Mouse (Mus musculus): ENCODE data around the gene Gm37240. TPM values are rescaled to one million over a fixed set of nuclear protein-coding genes. Genes with fewer than 3 reads are reported as not detected.

Gm37240 gene
- polyA plus RNA-seq, 1 experiment from 2014 or later, result 0.16 TPM

GRCm38 (mm10) chr3:84732516-84732915, 1154.8 kb downstream of the Gm37240 start:
- Histone ChIP-seq H3K4me2 (replicated peaks) (peak overlapping the region; percentile 52), H3K9ac (replicated peaks) (no peak overlapping the region), H3K9me3 (no peaks in the 10 kb centered on the region), H3K4me3 (replicated peaks) (peak overlapping the region; percentile 23), H3K27ac (peak overlapping the region; percentile 82), H3K4me1 (replicated peaks) (peaks cover 43% of the 10 kb centered on the region), H3K36me3 (no peaks in the 10 kb centered on the region), H3K27me3 (peaks cover 74% of the 10 kb centered on the region)
- ATAC-seq, result peak; percentile 12; the same call in 1 of the 2 replicates
- WGBS, result 3% methylated on average over 6 of the region's 6 CpGs

- Histone ChIP-seq H3K9me3 (no peaks in the 10 kb centered on the region), H3K4me3 (replicated peaks) (peak overlapping the region; percentile 23), H3K36me3 (no peaks in the 10 kb centered on the region), H3K27ac (peak overlapping the region; percentile 82), H3K9ac (replicated peaks) (peak overlapping the region; percentile 37; the same call in 1 of the 2 replicates), H3K4me1 (replicated peaks) (peaks cover 43% of the 10 kb centered on the region), H3K4me2 (replicated peaks) (peak overlapping the region; percentile 52), H3K27me3 (peaks cover 71% of the 10 kb centered on the region)
- ATAC-seq, result peak; percentile 84
- WGBS, result 1% methylated on average over 20 of the region's 20 CpGs
These were observed 1155.3 kb downstream of the Gm37240 start for GRCm38 (mm10) chr3:84732016-84732502.

GRCm38 (mm10) chr3:84731403-84732015, 1155.8 kb downstream of the Gm37240 start:
- peak; percentile 18; the same call in 1 of the 2 replicates for ATAC-seq
- H3K4me1 ChIP-seq (replicated peaks), result peaks cover 43% of the 10 kb centered on the region
- H3K4me2 ChIP-seq (replicated peaks), result peak overlapping the region; percentile 52
- no peaks in the 10 kb centered on the region for H3K36me3 ChIP-seq
- H3K4me3 ChIP-seq (replicated peaks), result peak overlapping the region; percentile 23
- peak overlapping the region; percentile 82 for H3K27ac ChIP-seq
- no peaks in the 10 kb centered on the region for H3K9me3 ChIP-seq
- no peak overlapping the region for H3K9ac ChIP-seq (replicated peaks)
- 11% methylated on average over 9 of the region's 9 CpGs for WGBS
- peaks cover 66% of the 10 kb centered on the region for H3K27me3 ChIP-seq

- Histone ChIP-seq H3K9ac (replicated peaks) (no peak overlapping the region; the same call in 1 of the 2 replicates), H3K27me3 (peaks cover 63% of the 10 kb centered on the region), H3K27ac (peak overlapping the region; percentile 82), H3K4me2 (replicated peaks) (peak overlapping the region; percentile 52), H3K4me3 (replicated peaks) (no peak overlapping the region), H3K4me1 (replicated peaks) (peaks cover 42% of the 10 kb centered on the region), H3K9me3 (no peaks in the 10 kb centered on the region), H3K36me3 (no peaks in the 10 kb centered on the region)
- 21% methylated on average over 5 of the region's 5 CpGs for WGBS
- no peak for ATAC-seq
These were observed 1156.3 kb downstream of the Gm37240 start for GRCm38 (mm10) chr3:84731003-84731402.

- H3K9me3 ChIP-seq, result no peaks in the 10 kb centered on the region
- no peak overlapping the region for H3K9ac ChIP-seq (replicated peaks)
- no peak overlapping the region for H3K4me2 ChIP-seq (replicated peaks)
- peaks cover 66% of the 10 kb centered on the region for H3K27me3 ChIP-seq
- no peak overlapping the region for H3K27ac ChIP-seq
- H3K4me3 ChIP-seq (replicated peaks), result no peak overlapping the region
- no peaks in the 10 kb centered on the region for H3K36me3 ChIP-seq
- 83% methylated on average over 6 of the region's 6 CpGs for WGBS
- no peak for ATAC-seq
- peaks cover 38% of the 10 kb centered on the region for H3K4me1 ChIP-seq (replicated peaks)
These were observed 1157.5 kb downstream of the Gm37240 start for GRCm38 (mm10) chr3:84729806-84730205.

GRCm38 (mm10) chr3:84723996-84724395, 1163.3 kb downstream of the Gm37240 start:
- no peak overlapping the region for H3K4me3 ChIP-seq (replicated peaks)
- WGBS, result 63% methylated on average over 5 of the region's 5 CpGs

GRCm38 (mm10) chr3:84722680-84723079, 1164.6 kb downstream of the Gm37240 start:
- H3K27me3 ChIP-seq, result peaks cover 25% of the 10 kb centered on the region
- H3K9ac ChIP-seq (replicated peaks), result no peak overlapping the region
- no peak overlapping the region for H3K27ac ChIP-seq
- no peaks in the 10 kb centered on the region for H3K36me3 ChIP-seq
- no peak overlapping the region for H3K4me3 ChIP-seq (replicated peaks)
- no peaks in the 10 kb centered on the region for H3K4me1 ChIP-seq (replicated peaks)
- H3K4me2 ChIP-seq (replicated peaks), result no peak overlapping the region
- no peaks in the 10 kb centered on the region for H3K9me3 ChIP-seq
- ATAC-seq, result no peak
- 98% methylated on average over 4 of the region's 4 CpGs for WGBS

More at GRCm38 (mm10) chr3:84723996-84724395, 1163.3 kb downstream of the Gm37240 start:
- no peak overlapping the region for H3K9ac ChIP-seq (replicated peaks)
- H3K27ac ChIP-seq, result no peak overlapping the region
- ATAC-seq, result no peak
- H3K9me3 ChIP-seq, result no peaks in the 10 kb centered on the region
- no peaks in the 10 kb centered on the region for H3K36me3 ChIP-seq
- no peaks in the 10 kb centered on the region for H3K4me1 ChIP-seq (replicated peaks)
- H3K27me3 ChIP-seq, result peaks cover 37% of the 10 kb centered on the region
- H3K4me2 ChIP-seq (replicated peaks), result no peak overlapping the region

- Histone ChIP-seq H3K4me3 (replicated peaks) (no peak overlapping the region), H3K27me3 (no peaks in the 10 kb centered on the region), H3K36me3 (no peaks in the 10 kb centered on the region), H3K4me2 (replicated peaks) (no peak overlapping the region), H3K27ac (no peak overlapping the region), H3K9me3 (0 out of 2 replicates have a peak, but pooled peaks cover 8% of the 10 kb centered on the region), H3K9ac (replicated peaks) (no peak overlapping the region), H3K4me1 (replicated peaks) (no peaks in the 10 kb centered on the region)
- no peak for ATAC-seq
- WGBS, result 98% methylated on average over 15 of the region's 15 CpGs
These were observed 1172.1 kb downstream of the Gm37240 start for GRCm38 (mm10) chr3:84715073-84715768.

- Histone ChIP-seq H3K36me3 (no peaks in the 10 kb centered on the region), H3K4me1 (replicated peaks) (no peaks in the 10 kb centered on the region), H3K9me3 (0 out of 2 replicates have a peak, but pooled peaks cover 8% of the 10 kb centered on the region), H3K4me3 (replicated peaks) (no peak overlapping the region), H3K4me2 (replicated peaks) (no peak overlapping the region), H3K27me3 (no peaks in the 10 kb centered on the region), H3K9ac (replicated peaks) (no peak overlapping the region), H3K27ac (no peak overlapping the region)
- WGBS, result 55% methylated on average over 2 of the region's 2 CpGs
- ATAC-seq, result no peak
These were observed 1174.4 kb downstream of the Gm37240 start for GRCm38 (mm10) chr3:84712941-84713340.

- Histone ChIP-seq H3K27me3 (no peaks in the 10 kb centered on the region), H3K4me3 (replicated peaks) (no peak overlapping the region), H3K27ac (no peak overlapping the region), H3K9me3 (0 out of 2 replicates have a peak, but pooled peaks cover 7% of the 10 kb centered on the region), H3K36me3 (no peaks in the 10 kb centered on the region), H3K4me1 (replicated peaks) (no peaks in the 10 kb centered on the region), H3K4me2 (replicated peaks) (no peak overlapping the region), H3K9ac (replicated peaks) (no peak overlapping the region)
- no peak for ATAC-seq
- 84% methylated on average over 4 of the region's 4 CpGs for WGBS
These were observed 1176.6 kb downstream of the Gm37240 start for GRCm38 (mm10) chr3:84710723-84711122.

GRCm38 (mm10) chr3:84709967-84710366, 1177.4 kb downstream of the Gm37240 start:
- 93% methylated on average over 8 of the region's 8 CpGs for WGBS
- Histone ChIP-seq H3K9ac (replicated peaks) (no peak overlapping the region), H3K4me2 (replicated peaks) (no peak overlapping the region), H3K27me3 (no peaks in the 10 kb centered on the region), H3K36me3 (no peaks in the 10 kb centered on the region), H3K9me3 (no peaks in the 10 kb centered on the region), H3K4me3 (replicated peaks) (no peak overlapping the region), H3K4me1 (replicated peaks) (no peaks in the 10 kb centered on the region), H3K27ac (no peak overlapping the region)
- no peak for ATAC-seq

GRCm38 (mm10) chr3:84709100-84709499, 1178.2 kb downstream of the Gm37240 start:
- no peak for ATAC-seq
- Histone ChIP-seq H3K4me1 (replicated peaks) (no peaks in the 10 kb centered on the region), H3K9ac (replicated peaks) (no peak overlapping the region), H3K9me3 (no peaks in the 10 kb centered on the region), H3K36me3 (no peaks in the 10 kb centered on the region), H3K27me3 (no peaks in the 10 kb centered on the region), H3K4me3 (replicated peaks) (no peak overlapping the region), H3K4me2 (replicated peaks) (no peak overlapping the region), H3K27ac (no peak overlapping the region)
- WGBS, result 89% methylated on average over 8 of the region's 8 CpGs

All from midbrain, embryonic 13.5 days (tissue).